Mouse (Mus musculus) left cerebral cortex, adult 2 months (tissue): ENCODE measurements around the gene Faxc. TPM values are rescaled to one million over a fixed set of nuclear protein-coding genes. Genes with fewer than 3 reads are reported as not detected.

ENCODE experiments used
- DNase-seq, 2 experiments: peaks; one replicate each; pipeline ENCODE4 v3.0.0; 2021 to 2022; ENCODE audit warnings: low spot score in 2 of 2, mixed read lengths in 1 of 2; ENCODE audit errors: extremely low spot score in 1 of 2
- H3K27ac ChIP-seq: fragments of 200-600 bp; 2 replicates; pipeline ENCODE4 v1.8.1; 2022
- H3K4me3 ChIP-seq: fragments of 200-600 bp; 2 replicates; pipeline ENCODE4 v1.8.1; 2022
- CTCF ChIP-seq: fragments of 200-600 bp; IDR thresholded peaks from 2 replicates; pipeline ENCODE4 v1.8.1; 2022; ENCODE audit warnings: antibody characterized with exemption, mild to moderate bottlenecking, moderate library complexity
- intact Hi-C: fragments of 180-260 bp; cut with DNase I; formaldehyde crosslinking; loops from one replicate; pipeline ENCODE4 v1.15.1; 2025
- long read RNA-seq, 2 experiments: library from polyadenylated mRNA; stranded (forward); transcript quantifications; one replicate each; pipeline ENCODE4 v2.0.0; 2021; ENCODE audit warnings: borderline mapping rate in 2 of 2
- total RNA-seq, 2 experiments: library from RNA; stranded (reverse); gene quantifications; 2 replicates each; pipeline ENCODE4 v1.2.3; 2021

Faxc gene
- total RNA-seq, result 10 to 100 TPM; 69.5 to 75.5 TPM
- long read RNA-seq, experiment 1, full-length matches to known transcripts, result 26 of 35 reads
- long read RNA-seq, experiment 1, partial matches to known transcripts, result 0 of 35 reads
- long read RNA-seq, experiment 1, other reads (novel, unspliced or antisense), result 9 of 35 reads
- long read RNA-seq, experiment 2, full-length matches to known transcripts, result 15 of 25 reads
- long read RNA-seq, experiment 2, partial matches to known transcripts, result 7 of 25 reads
- long read RNA-seq, experiment 2, other reads (novel, unspliced or antisense), result 3 of 25 reads

DNA sequence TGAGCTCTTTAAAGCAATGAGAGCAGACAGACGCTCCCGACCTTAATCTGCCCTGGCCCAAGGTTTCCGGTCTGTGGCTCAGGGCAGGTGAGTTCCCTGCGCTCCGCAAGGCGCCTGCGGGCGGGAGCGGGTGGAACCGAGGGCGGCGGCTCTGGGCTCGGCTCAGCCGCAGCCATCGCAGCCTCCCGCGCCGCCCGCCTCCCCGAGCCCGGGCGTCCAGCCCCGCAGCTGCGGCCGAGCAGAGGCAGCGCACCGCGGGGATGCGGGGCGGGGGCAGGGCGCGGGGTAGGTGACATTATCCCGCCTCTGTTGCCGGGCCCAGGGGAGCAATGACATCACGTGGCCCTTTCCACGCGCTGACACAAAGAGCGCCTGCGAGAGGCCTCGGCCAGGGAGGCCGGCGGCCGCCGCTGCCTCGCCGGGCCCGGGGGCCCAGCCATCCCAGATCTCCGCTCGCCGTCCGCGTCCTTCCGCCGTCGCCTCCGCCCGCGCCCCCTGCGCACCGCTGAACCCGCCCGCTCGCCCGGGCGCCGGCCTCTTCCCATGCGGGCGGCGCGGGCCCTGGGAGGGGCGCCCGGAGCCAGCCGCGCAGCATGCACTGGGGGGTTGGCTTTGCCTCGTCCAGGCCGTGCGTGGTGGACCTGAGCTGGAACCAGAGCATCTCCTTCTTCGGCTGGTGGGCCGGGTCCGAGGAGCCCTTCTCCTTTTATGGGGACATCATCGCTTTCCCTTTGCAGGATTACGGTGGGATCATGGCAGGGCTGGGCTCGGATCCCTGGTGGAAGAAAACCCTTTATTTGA lies at the start of gene Faxc:
Faxc (plus strand) TSS at position 359 of the 801 bp plus-strand sequence.
- Histone ChIP-seq H3K27ac (peak within 1 kb of the TSS; percentile 85), H3K4me3 (peak within 1 kb of the TSS; percentile 78)
- peak; percentile 63 to 71 for DNase-seq
- TF ChIP-seq CTCF, result no peak
- intact Hi-C loops, result loop anchor here (5.0 kb wide), 1 partner anchor 61 kb away; no protein-coding TSS in a partner anchor

DNA sequence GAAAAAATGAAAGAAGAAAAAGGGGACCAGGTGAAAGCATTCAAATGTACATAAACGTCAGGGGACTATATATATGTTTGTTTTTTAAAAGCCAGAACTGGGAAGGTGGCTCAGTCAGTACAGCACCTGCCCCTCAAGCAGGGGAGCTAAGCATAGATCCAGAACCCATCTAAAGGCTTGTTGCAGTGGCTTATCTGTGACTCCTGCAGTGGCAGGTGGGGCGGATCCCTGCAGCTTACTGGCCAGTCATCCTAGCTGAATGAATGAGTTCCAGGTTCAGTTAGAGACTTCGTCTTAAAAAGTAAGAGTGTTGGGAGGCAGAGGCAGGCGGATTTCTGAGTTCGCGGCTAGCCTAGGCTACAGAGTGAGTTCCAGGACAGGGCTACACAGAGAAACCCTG lies 48.3 kb upstream of the Faxc start:
- no peak overlapping the region for H3K27ac ChIP-seq
- no peak for TF ChIP-seq CTCF
- intact Hi-C loops, result no loop called here
- no peak for DNase-seq
- no peak overlapping the region for H3K4me3 ChIP-seq

DNA sequence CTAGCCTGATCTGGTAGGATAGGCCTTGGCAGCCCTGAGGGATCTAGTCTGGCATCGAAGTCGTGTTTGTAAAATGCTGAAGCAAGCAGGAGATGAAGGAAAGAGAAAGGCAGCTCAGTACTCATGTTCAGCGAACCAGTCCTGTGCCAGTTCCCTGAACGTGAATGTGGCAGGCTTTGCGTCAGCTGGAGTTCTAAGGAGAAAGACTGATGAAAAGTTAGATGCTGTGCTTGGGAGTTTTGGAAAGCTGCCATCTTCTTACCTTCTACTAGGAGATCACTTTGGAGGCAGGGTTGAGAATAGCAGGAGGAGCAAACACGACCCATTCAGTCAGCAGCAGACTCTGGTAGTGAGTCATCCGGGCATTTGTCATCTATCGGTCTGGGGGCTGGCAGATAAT lies 45.3 kb upstream of the Faxc start:
- Histone ChIP-seq H3K4me3 (no peak overlapping the region), H3K27ac (no peak overlapping the region)
- TF ChIP-seq CTCF, result no peak
- no peak for DNase-seq
- intact Hi-C loops, result no loop called here

DNA sequence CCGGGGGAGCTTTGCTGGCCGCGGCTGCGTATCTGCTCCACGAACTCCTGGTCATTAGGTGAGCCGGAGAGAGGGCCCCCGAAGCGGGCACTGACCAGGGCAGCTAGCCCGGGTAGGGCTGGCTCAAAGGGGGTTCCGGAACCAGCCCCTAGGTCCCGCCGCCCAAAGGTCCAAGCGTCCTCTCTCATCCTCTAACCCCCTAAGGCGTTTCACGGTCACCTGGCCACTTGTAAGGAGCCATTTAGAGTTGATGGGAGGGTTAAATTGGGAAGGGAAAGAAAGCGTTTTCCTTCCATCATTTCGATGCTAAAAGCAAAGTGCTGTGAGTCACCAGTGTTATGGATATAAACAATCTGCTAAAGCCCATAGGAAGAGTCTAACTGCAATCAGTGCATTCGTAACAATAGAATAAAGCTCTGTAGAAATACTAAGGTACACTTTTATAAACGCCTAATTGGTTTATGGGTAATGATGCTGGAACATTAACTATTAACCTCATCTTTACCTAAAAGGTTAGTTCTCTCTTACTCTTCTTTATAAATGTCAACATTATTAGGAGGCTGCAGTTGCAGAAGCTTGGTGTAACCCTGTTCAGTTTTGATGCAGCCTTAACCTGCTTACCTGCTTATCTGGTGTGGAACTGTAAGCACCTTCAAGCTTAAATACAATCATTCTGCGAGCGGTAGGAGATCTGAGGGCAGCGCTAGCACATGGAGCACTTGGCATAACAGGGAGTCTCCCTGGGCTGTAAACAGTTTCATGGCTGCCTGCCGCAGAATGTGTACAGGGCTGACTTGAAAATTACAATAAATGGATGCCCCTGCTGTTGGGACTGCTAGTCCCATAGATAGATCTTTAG lies 872 bp downstream of the Faxc start:
- intact Hi-C loops, result loop anchor here (2.0 to 5.0 kb wide), 2 partner anchors 53 to 60 kb away; partner anchors contain the start of gene Coq3

DNA sequence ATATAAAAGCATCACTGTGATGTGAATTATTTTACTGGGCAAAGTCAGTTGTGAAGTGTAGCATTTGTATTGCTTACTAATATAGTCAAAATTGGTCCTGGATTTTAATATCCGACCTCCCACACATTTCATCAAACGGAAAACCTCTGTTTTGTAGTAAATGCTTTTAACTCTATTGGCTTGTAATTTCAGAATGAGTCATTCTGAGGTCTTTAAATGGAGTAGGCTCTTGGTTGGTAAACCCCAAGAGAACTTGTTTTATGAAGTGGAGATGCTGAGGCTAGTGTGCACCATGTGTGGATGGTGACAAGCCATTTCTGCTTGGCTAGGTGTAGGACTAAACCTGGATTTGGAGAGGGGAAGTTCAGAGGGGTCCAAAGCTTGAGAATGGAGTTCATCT lies 4.2 kb downstream of the Faxc start:
- no peak overlapping the region for H3K27ac ChIP-seq
- TF ChIP-seq CTCF, result no peak
- no peak for DNase-seq
- no peak overlapping the region for H3K4me3 ChIP-seq
- intact Hi-C loops, result no loop called here

More for the DNA sequence above, 872 bp downstream of the Faxc start:
- peak overlapping the region; percentile 85 for H3K27ac ChIP-seq
- H3K4me3 ChIP-seq, result peak overlapping the region; percentile 78
- DNase-seq, result peak in 1 of 2 experiments; percentile 19
- TF ChIP-seq CTCF, result no peak

DNA sequence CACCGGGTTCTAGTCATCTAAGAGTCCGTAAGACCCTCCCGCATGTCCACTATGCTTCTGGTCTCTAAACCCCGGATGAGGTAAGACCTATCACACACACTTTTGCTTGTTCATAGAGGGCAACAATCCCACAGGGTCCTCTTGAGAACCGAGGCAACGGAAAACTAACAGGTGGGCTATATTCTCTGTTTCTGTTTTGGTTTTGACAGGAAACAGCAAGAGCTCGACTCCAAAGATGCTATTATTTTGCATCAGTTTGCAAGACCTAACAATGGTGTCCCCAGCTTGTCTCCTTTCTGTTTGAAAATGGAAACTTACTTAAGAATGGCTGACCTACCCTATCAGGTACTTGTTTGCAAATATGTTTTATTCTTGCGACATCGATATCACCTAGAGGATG lies 5.3 kb downstream of the Faxc start:
- intact Hi-C loops, result no loop called here
- DNase-seq, result no peak

DNA sequence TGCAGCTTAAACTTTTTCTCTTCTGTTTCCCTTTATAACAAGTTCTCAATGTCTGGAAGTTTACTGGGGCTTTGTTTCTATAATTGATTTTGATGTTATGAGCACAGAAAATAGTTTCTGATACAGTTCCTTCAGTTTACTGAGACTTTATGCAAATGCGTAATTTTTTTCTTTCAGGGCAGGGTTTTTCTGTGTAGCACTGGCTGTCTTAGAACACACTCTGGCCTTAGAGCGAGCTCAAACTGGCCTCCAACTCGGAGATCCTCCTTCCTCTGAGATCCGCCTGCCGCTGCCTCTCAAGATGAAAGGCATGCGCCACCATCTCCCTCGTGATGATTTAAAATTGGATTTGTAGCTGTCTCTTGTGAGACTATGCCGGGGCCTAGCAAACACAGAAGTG lies 6.8 kb downstream of the Faxc start:
- intact Hi-C loops, result no loop called here

More for the DNA sequence above, 5.3 kb downstream of the Faxc start:
- no peak overlapping the region for H3K27ac ChIP-seq
- TF ChIP-seq CTCF, result no peak
- no peak overlapping the region for H3K4me3 ChIP-seq

DNA sequence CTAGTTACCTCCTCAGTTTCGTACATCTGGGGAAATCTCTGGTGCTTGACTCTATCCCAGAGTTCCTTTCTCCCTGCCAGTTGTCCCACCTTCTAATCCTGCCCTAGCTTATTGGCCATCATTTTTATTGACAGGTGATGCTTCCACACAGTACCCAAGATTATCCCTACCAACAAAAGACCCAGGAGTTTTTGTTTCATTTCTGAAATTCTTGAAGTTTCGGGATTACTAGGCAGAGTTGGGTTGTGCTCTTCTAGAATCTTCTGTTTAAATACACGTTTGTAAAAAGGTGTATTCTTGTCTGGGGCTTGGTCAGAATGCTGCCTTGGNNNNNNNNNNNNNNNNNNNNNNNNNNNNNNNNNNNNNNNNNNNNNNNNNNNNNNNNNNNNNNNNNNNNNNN lies 13.5 kb downstream of the Faxc start:
- intact Hi-C loops, result no loop called here
- Histone ChIP-seq H3K27ac (no peak overlapping the region), H3K4me3 (no peak overlapping the region)
- no peak for TF ChIP-seq CTCF
- no peak for DNase-seq

More for the DNA sequence above, 6.8 kb downstream of the Faxc start:
- no peak overlapping the region for H3K27ac ChIP-seq
- TF ChIP-seq CTCF, result no peak
- H3K4me3 ChIP-seq, result no peak overlapping the region
- no peak for DNase-seq

DNA sequence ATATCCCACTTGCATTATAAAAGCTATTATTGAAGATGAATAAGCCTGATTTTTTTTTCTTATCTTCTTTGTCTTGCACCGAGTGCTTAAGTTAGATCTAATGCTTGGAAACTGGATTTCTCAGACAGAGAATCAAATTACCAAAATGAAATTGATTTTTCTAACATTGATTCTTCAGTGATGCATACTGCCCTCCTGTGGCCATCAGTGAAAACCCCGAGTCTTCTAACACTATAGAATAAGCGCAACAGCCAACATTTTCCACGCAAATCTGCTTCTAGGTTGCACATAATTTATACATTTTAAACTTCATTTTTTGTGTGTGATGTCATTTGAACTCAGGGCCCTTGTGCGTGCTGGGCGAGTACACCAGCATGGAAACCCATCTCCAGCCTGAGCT lies 20.3 kb downstream of the Faxc start:
- peak; percentile 26 to 38 for DNase-seq
- H3K27ac ChIP-seq, result peak overlapping the region; percentile 28; the same call in 1 of the 2 replicates
- no peak overlapping the region for H3K4me3 ChIP-seq
- TF ChIP-seq CTCF, result peak; percentile 82
- intact Hi-C loops, result loop anchor here (5.0 to 10.0 kb wide), 2 partner anchors 74 to 107 kb away; partner anchors contain the start of genes Coq3 and Pnisr

DNA sequence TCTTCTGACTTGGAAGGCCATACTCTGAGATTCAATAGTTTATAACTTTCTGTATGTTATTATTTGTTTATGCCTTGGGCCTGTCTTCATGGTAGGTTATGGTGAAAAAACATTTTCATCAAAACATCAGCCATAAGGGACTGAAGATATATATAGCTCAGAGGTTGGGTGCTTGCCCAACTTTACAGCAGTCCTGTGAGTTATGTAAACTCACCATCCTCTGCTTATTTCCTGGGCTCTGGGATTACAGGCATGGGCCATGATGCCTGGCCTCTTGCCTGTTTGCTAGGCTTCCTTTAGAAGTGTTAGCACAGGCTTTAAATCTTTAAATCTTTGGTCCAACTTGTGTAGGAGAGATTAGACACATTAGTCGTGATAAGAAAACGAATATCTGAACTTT lies 21.1 kb downstream of the Faxc start:
- intact Hi-C loops, result loop anchor here (5.0 to 10.0 kb wide), 2 partner anchors 75 to 107 kb away; partner anchors contain the start of genes Coq3 and Pnisr
- TF ChIP-seq CTCF, result no peak
- H3K27ac ChIP-seq, result peak overlapping the region; percentile 28; the same call in 1 of the 2 replicates
- no peak for DNase-seq
- no peak overlapping the region for H3K4me3 ChIP-seq

DNA sequence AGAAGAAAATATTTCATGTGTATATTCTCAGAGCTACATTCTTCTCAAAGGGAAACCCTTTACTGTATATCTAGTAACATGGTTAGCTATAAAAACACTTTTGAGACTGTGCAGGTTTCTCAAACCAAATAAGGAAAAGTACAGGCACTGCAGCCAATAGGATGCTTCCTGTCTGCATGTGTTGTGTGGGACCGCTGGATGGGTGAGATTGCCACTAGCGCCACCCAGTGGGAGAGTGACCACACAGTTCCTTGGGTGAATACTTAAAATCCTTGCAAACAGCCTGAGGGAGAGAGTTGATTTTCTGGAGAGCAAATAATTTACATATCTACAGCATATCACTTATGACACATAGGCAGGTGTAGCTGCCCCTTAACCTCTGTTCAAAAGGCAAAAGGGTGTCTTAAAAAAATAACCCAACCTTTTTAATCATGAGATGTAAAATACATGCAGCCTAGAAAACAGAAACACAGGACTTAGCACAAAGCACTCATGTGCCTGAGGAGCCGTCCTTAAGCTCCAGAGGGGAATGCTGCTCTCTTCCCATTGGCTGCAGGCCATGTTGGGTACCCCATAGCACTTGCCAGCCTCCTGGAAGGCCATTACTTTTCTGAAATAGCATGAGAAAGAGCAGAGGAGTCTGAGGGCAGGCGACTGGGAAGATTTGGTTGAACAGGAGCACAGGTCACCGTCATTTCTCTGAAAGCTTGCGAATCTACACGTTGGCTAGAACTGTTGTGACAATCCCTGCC lies 26.6 kb downstream of the Faxc start:
- peak; percentile 28 to 39 for DNase-seq
- intact Hi-C loops, result loop anchor here (5.0 to 10.0 kb wide), 2 partner anchors 35 to 113 kb away; partner anchors contain the start of gene Pnisr
- Histone ChIP-seq H3K27ac (no peak overlapping the region), H3K4me3 (no peak overlapping the region)
- peak; percentile 61 for TF ChIP-seq CTCF
